Mouse (Mus musculus): ENCODE measurements around the gene Abraxas2.

The Abraxas2 gene

GRCm38 (mm10) chr7:132898234-132898633 lies 39.2 kb downstream of the Abraxas2 start:
- no peak for DNase-seq (ENCODE audit: low spot score)

GRCm38 (mm10) chr7:132900826-132901531 lies 42.0 kb downstream of the Abraxas2 start:
- DNase-seq (ENCODE audit: low spot score) = no peak

GRCm38 (mm10) chr7:132903796-132904195 lies 44.8 kb downstream of the Abraxas2 start:
- no peak for DNase-seq (ENCODE audit: low spot score)

- DNase-seq (ENCODE audit: low spot score) = no peak
These were observed 62.9 kb downstream of the Abraxas2 start for GRCm38 (mm10) chr7:132921971-132922370.

GRCm38 (mm10) chr7:132925227-132925626 lies 66.2 kb downstream of the Abraxas2 start:
- DNase-seq (ENCODE audit: low spot score) = no peak

- no peak for DNase-seq (ENCODE audit: low spot score)
These were observed 68.2 kb downstream of the Abraxas2 start for GRCm38 (mm10) chr7:132927201-132927600.

GRCm38 (mm10) chr7:132930055-132930454 lies 71.0 kb downstream of the Abraxas2 start:
- no peak for DNase-seq (ENCODE audit: low spot score)

GRCm38 (mm10) chr7:132930850-132931559 lies 72.0 kb downstream of the Abraxas2 start, which contains the start of gene Zranb1:
Gene Zranb1, plus strand, starts transcription at chr7:132931142.
- DNase-seq (ENCODE audit: low spot score) = peak; percentile 93

GRCm38 (mm10) chr7:132931560-132932351 lies 72.7 kb downstream of the Abraxas2 start:
- peak; percentile 12 for DNase-seq (ENCODE audit: low spot score)

GRCm38 (mm10) chr7:132933331-132933730 lies 74.3 kb downstream of the Abraxas2 start:
- no peak for DNase-seq (ENCODE audit: low spot score)

Data from urinary bladder, postnatal 10 days (tissue).